Mouse (Mus musculus): ENCODE data around the gene Tomm40. TPM values are rescaled to one million over a fixed set of nuclear protein-coding genes. Genes with fewer than 3 reads are reported as not detected.

Tomm40 gene
- 64.2 and 86.3 TPM in 2 replicates for polyA plus RNA-seq (2012; ENCODE audit: insufficient read depth, insufficient read length, missing spikeins)

DNA sequence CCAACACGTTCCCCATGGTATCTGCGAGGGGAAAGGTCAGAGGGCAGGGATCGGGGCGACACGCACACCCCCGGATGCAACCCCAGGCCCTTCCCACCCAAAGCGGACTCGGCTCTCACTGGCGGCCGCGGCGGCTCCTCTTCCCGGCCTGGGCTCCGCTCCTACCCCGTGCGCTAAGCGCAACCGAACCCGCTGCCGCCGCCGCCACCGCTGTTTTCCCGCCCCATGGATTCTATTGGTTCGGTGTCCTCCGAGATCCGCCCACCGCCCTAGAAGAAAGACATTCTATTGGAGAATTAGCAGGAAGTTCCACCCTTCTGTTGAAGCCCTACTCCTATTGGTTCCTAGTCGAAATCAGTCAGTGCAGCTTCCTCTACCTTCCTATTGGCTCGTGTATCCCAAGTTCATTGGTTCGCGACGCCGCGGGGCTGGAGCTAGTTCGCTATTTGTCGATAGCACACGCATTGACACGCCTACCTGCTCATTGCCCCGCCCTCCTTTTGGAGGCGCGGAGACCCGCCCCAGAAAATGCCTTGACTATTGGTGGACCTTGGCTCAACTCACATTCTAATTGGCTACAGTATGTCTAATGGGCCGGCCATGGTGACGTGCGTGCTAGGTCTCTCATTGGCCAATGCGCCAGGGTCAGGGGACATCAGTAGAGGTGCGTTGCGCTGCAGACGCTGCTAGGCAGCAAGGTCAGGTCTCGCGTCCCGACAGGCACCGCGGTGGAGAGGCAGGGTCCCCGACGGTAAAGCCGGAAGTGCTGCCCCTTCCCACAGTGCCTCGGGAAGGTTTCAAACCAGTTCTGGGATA, at the start of gene Tomm40:
Gene Tomm40 (minus strand): TSS at position 200 of the 816 bp plus-strand sequence.
- Histone ChIP-seq H3K4me1 (ENCODE audit: control insufficient read depth, insufficient read depth, insufficient read length, low read length) (no peaks in the 10 kb centered on the region), H3K27ac (replicated peaks; ENCODE audit: low read depth, low read length) (peak within 1 kb of the TSS; percentile 80), H3K4me3 (ENCODE audit: insufficient read depth, low read depth, low read length) (peak within 1 kb of the TSS; percentile 78)

DNA sequence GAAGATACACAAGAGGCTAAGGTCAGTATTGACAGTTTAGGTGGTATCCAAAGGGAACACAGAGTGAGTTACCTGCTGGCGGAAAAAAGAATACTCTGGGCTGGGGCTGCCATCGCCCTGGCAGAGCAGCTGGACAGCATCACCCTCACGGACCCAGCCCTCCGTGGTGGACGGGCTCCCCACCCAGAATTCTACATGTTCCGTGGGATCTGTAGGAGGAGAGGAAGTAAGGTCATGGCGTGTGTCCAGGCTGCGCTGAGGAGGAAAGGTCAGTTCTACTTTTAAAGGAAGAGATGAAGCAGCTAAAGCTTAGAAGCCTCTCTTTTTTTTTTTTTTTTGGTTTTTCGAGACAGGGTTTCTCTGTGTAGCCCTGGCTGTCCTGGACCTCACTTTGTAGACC, 49.3 kb upstream of the Tomm40 start:
- Histone ChIP-seq H3K27ac (replicated peaks; ENCODE audit: low read depth, low read length) (peak overlapping the region; percentile 60), H3K4me3 (ENCODE audit: insufficient read depth, low read depth, low read length) (no peak overlapping the region), H3K4me1 (ENCODE audit: control insufficient read depth, insufficient read depth, insufficient read length, low read length) (peaks cover 31% of the 10 kb centered on the region)

DNA sequence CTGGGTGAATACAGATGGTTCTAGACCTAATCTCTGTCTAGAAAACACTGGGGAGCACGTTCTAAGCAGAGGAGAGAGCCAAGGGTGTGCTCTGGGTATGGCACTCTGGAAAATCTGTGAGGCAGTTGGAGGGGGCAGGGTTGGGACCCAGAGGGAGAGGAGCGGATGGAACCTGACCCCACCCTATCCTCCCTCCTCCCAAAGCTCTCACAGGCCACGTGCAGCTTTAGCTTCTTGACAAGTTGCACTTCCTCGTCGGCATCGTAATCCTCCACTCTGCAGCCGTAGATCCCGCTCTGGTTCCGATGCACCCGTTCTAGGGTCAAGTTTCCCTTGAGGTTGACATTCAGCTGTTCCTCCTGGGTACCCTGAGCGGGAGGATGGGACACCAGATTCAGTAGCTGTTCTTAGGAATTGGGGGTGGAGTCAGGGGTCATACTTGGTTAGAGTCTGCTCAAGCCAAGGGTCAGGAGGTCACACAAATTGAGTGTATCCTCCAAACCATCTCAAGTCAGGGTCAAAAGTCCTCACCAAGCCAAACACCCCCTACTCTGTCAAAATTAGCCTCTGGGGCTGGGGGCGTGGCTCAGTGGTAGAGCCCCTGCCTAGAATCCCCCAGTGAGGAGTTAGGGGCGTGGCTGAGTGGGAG, 48.7 kb upstream of the Tomm40 start:
- Histone ChIP-seq H3K4me3 (ENCODE audit: insufficient read depth, low read depth, low read length) (no peak overlapping the region), H3K4me1 (ENCODE audit: control insufficient read depth, insufficient read depth, insufficient read length, low read length) (peaks cover 28% of the 10 kb centered on the region), H3K27ac (replicated peaks; ENCODE audit: low read depth, low read length) (peak overlapping the region; percentile 60)

DNA sequence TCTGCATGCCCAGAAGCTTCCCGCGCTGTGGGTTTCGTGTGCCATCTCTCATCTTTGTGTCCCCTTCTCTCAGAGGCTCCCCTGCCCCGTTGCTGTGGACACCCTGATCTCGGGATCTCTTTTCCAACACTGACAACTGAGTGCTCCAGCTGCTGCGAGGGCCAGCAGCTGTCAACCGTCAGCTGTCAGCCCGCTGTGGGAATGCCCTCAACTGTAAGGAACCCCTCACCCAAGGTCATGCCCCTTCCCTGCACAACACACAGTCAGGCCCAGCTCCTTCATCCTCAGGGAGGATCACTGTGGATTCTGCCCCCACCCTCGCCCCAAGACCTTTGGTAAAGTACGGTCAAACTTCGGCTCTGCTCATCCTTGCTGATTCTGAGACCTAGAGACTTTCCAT, 47.0 kb upstream of the Tomm40 start:
- peaks cover 19% of the 10 kb centered on the region for H3K4me1 ChIP-seq (ENCODE audit: control insufficient read depth, insufficient read depth, insufficient read length, low read length)
- no peak overlapping the region for H3K4me3 ChIP-seq (ENCODE audit: insufficient read depth, low read depth, low read length)
- H3K27ac ChIP-seq (replicated peaks; ENCODE audit: low read depth, low read length): no peak overlapping the region

DNA sequence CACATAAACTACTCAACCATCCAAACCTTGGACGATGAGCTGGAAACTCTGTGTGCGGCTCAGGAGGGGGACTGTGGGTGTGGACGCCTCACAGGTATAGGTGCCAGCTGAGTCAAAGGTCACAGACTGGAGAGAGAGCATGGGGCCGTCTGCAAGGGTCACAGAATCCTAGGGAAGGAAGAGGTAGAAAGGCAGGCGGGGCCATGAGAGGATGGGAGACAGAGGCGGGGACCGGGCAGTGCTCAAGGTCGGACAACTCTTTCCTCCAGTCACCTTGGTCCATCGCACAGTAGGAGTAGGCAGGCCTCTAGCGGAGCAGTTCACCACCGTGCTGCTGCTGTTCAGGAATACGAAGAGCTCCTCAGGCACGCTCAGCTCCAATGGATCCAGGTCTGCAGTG, 44.8 kb upstream of the Tomm40 start:
- Histone ChIP-seq H3K27ac (replicated peaks; ENCODE audit: low read depth, low read length) (0 out of 2 replicates have a peak overlapping the region, but pooled peaks have one; percentile 27), H3K4me1 (ENCODE audit: control insufficient read depth, insufficient read depth, insufficient read length, low read length) (peaks cover 31% of the 10 kb centered on the region), H3K4me3 (ENCODE audit: insufficient read depth, low read depth, low read length) (no peak overlapping the region)

DNA sequence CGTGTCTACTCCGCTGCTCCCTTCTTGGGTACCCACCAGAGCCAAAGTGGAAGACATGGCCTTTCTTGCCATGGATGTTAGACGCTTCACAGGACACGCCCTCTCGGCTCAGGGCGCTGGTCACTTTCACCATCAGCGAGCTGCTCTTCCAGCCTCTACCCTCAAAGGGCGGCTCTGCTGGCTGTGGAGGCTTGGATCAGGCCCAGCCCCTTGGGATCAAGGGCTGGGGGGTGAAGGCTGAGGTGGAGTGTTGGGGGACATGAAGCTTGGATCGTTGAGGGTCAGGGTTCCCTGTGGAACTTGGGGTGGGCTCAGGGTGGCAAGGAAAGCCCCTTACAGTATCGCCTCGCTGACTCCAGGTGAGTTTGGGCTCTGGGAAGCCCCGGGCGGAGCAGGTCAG, 43.4 kb upstream of the Tomm40 start:
- peaks cover 32% of the 10 kb centered on the region for H3K4me1 ChIP-seq (ENCODE audit: control insufficient read depth, insufficient read depth, insufficient read length, low read length)
- no peak overlapping the region for H3K27ac ChIP-seq (replicated peaks; ENCODE audit: low read depth, low read length)
- H3K4me3 ChIP-seq (ENCODE audit: insufficient read depth, low read depth, low read length): no peak overlapping the region

DNA sequence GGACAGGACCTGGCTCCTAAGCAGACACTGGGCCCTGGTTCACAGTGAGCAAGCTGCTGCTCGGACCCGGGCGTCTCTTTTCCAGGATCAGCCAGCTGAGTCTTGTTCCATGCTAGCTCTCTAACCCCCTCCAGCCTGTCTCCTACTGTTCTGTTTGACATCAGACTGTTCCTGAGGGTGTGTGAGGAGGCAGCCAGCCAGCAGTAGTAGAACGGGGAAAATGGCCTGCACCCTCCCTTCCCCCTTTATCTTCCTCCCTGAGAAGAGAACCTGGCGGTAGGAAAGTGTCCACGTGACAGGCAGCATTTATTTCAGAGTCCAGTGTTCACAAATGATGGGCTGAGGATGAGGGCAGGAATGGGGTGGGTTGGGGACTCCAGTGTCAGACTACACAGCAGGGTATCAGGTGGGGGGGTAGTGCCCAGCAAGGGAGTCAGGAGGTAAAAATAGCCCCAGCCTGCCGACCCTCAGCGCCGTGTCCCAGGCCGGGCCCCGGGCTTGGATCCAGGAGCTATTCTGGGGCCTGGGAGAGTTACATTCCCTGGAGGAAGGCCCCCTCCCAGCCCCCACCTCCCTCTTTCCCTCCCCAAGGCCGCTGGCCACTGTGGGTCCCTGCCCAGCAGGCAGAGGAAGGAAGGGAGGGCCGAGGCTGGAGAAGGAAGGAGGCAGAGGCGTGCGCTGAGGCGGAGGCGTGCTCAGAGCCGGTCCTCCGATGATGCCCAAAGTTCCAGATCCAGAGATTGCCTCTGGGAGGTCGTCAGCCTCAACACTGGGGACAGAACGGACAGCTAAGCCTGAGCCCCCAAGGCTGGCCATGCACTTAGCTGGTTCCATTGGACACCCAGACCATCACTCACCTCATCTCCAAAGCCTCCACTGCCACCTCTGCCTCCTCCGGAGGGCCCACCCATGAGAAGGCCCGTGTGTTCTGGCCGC, 40.9 kb upstream of the Tomm40 start:
- Histone ChIP-seq H3K27ac (replicated peaks; ENCODE audit: low read depth, low read length) (peak overlapping the region; percentile 93), H3K4me3 (ENCODE audit: insufficient read depth, low read depth, low read length) (peak overlapping the region; percentile 25), H3K4me1 (ENCODE audit: control insufficient read depth, insufficient read depth, insufficient read length, low read length) (peaks cover 32% of the 10 kb centered on the region)

DNA sequence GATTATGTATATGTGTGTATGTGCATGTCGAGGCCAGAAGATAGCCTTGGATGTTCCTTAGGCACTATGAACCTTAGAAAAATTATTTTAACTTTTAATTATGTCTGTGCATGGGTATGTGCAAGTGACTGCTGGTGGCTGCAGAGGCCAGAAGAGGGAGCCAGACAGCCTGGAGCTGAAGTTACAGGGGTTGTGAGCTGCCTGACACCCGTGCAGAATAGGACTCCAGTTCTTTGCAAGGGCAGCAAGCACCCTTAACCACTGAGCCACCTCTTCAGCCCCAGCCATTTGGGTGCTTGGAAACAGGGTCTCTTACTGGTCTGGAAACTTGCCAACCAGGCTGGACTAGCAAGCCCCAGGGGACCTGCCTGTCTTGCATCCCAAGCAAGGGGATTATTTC, 39.8 kb upstream of the Tomm40 start:
- peaks cover 37% of the 10 kb centered on the region for H3K4me1 ChIP-seq (ENCODE audit: control insufficient read depth, insufficient read depth, insufficient read length, low read length)
- H3K4me3 ChIP-seq (ENCODE audit: insufficient read depth, low read depth, low read length): no peak overlapping the region
- peak overlapping the region; percentile 83 for H3K27ac ChIP-seq (replicated peaks; ENCODE audit: low read depth, low read length)

DNA sequence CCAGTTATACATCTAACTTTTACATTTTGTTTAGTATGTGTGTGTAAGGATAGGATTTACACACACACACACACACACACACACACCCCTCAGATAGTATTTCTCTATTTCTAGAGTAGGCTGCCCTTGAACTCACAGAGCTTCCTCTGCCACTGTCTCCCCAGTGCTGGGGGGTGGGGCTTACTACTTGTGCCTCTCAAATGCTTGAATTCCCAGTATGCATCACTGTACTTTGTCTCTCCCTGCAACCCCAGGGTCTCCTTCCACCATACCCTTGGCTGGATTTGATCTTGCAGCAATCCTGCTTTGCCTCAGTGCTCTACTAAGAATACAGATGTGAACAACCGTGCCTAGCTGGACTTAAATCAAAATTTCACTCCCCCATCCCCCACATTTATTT, 38.8 kb upstream of the Tomm40 start:
- H3K4me3 ChIP-seq (ENCODE audit: insufficient read depth, low read depth, low read length): no peak overlapping the region
- H3K27ac ChIP-seq (replicated peaks; ENCODE audit: low read depth, low read length): peak overlapping the region; percentile 57
- peaks cover 35% of the 10 kb centered on the region for H3K4me1 ChIP-seq (ENCODE audit: control insufficient read depth, insufficient read depth, insufficient read length, low read length)

DNA sequence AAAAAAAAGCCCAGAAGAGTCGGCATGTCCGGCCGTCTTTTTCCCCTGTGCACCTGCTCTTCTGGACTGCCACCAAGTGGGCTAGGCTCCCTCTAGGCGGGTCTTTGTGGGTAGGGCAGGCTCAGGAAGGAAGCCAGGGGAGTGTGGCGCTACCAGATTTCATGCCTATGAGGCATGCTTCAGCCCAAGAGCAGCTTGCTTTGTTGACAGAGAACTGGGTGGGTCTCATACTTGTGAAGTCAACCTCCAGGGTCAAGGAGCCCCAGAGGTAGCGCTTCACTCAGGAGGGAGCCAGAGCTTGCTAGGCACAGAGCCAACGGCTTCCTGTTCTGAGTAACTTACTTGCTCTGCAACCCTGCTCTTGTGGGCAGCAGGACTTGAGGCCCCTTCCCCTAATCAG, 38.3 kb upstream of the Tomm40 start:
- Histone ChIP-seq H3K4me3 (ENCODE audit: insufficient read depth, low read depth, low read length) (no peak overlapping the region), H3K4me1 (ENCODE audit: control insufficient read depth, insufficient read depth, insufficient read length, low read length) (peaks cover 35% of the 10 kb centered on the region), H3K27ac (replicated peaks; ENCODE audit: low read depth, low read length) (peak overlapping the region; percentile 33)

DNA sequence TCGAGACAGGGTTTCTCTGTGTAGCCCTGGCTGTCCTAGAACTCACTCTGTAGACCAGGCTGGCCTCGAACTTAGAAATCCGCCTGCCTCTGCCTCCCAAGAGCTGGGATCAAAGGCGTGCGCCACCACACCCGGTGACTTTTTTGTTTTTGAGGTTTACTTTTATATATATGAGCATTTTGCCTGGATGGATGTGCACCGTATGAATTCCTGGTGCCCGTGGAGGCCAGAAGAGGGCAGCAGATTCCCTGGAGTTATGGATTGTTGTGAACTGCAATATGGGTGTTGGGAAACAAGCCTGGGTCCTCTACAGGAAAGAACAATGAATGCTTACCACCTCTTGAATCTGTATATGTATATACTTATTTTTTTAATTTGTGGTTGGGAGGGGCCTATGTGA, 37.4 kb upstream of the Tomm40 start:
- Histone ChIP-seq H3K27ac (replicated peaks; ENCODE audit: low read depth, low read length) (no peak overlapping the region), H3K4me1 (ENCODE audit: control insufficient read depth, insufficient read depth, insufficient read length, low read length) (peaks cover 35% of the 10 kb centered on the region), H3K4me3 (ENCODE audit: insufficient read depth, low read depth, low read length) (no peak overlapping the region)

DNA sequence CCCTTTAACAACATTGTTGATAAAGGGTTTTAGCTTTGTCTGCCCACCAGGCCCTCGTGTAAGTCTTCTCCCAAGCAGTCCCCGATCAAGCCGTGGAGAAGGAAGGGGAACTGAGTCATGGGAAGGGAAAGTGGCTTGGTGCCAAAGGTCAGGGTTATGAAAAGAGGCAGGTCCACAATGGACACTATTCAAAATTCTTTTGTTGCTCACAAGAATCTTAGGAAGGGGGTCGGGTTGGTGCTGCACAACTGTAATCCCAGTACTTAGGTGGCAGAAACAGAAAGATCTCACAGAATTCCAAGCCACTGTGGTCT, 35.8 kb upstream of the Tomm40 start:
- Histone ChIP-seq H3K4me1 (ENCODE audit: control insufficient read depth, insufficient read depth, insufficient read length, low read length) (peaks cover 35% of the 10 kb centered on the region), H3K4me3 (ENCODE audit: insufficient read depth, low read depth, low read length) (no peak overlapping the region), H3K27ac (replicated peaks; ENCODE audit: low read depth, low read length) (peak overlapping the region; percentile 63)

DNA sequence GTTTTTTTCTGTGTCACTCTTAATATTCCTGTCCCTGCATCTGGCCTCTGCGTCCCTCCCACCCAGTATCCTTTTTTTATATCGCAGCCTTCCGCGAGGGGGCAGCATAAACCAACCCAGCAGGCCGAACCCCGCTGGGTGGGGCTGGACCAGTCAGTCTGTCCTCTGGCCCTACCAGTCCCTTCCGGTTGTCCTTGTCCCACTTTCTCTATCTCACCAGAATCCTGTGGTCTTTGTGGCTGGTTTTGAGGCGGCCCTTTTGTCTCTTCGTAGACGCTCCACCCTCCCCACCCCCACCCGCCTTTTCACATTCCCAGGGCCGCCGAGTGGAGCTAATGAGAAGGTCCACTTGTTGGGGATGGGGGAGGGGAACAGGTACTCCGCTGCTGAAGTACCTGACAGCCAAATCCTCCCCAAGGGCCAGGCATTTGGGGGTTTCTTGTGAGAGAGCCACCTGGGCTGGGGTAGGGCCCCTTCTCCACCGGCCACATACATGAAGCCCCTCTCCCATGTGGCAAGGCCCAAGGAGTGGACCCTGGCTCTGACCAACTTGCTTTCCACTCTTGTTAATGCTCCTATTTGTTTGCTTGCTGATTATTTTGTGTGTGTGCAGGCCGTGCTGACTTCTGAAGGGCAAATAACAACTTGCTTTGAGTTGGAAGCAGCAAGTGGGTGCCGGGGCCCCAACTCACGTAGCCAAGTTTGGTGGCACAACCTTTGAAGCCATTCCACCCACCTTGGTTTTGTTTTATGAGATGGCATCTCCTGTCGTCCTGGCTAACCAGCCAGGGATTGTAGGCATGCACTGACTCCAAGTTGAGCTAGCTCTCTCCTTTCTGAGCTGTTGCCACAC, 35.2 kb upstream of the Tomm40 start, which contains the start of gene Nectin2:
Gene Nectin2 (minus strand): TSS at position 267 of the 853 bp plus-strand sequence.
- H3K4me3 ChIP-seq (ENCODE audit: insufficient read depth, low read depth, low read length): peak within 1 kb of the TSS; percentile 89
- H3K4me1 ChIP-seq (ENCODE audit: control insufficient read depth, insufficient read depth, insufficient read length, low read length): peaks cover 32% of the 10 kb centered on the region
- peak within 1 kb of the TSS; percentile 95 for H3K27ac ChIP-seq (replicated peaks; ENCODE audit: low read depth, low read length)
